Mouse (Mus musculus) liver, adult 2 months (tissue): Measurements from ENCODE around the gene Ubac2. TPM values are rescaled to one million over a fixed set of nuclear protein-coding genes. Genes with fewer than 3 reads are reported as not detected.

Source experiments
- DNase-seq: peaks from one replicate; pipeline ENCODE4 v3.0.0-alpha.2; 2011; ENCODE audit warnings: low read depth, low spot score; ENCODE audit errors: extremely low read depth
- H3K27ac ChIP-seq: fragments of 200-500 bp; replicated peaks from 2 replicates; pipeline ENCODE4 v1.5.1; 2012; ENCODE audit warnings: low read depth, mild to moderate bottlenecking, control low read depth, inconsistent platforms, low read length; ENCODE audit not compliant: insufficient read depth
- H3K27me3 ChIP-seq: fragments of 200-500 bp; 2 replicates; pipeline ENCODE4 v1.6.1; 2012; ENCODE audit warnings: mild to moderate bottlenecking, moderate library complexity, low read length, inconsistent platforms; ENCODE audit not compliant: control insufficient read depth, insufficient read depth
- H3K36me3 ChIP-seq: fragments of 200-500 bp; 2 replicates; pipeline ENCODE4 v1.6.1; 2012; ENCODE audit warnings: low read length, inconsistent platforms; ENCODE audit not compliant: control insufficient read depth, insufficient read depth
- H3K4me1 ChIP-seq: fragments of 200-500 bp; 2 replicates; pipeline ENCODE4 v1.6.1; 2011; ENCODE audit warnings: low read length; ENCODE audit not compliant: control insufficient read depth, insufficient read depth
- H3K4me3 ChIP-seq: fragments of 200-500 bp; 2 replicates; pipeline ENCODE4 v1.5.1; 2011; ENCODE audit warnings: low read depth, mild to moderate bottlenecking, control low read depth, low read length, moderate library complexity; ENCODE audit not compliant: insufficient read depth
- H3K79me2 ChIP-seq: fragments of 200-500 bp; 2 replicates; pipeline ENCODE4 v1.6.1; 2012; ENCODE audit warnings: inconsistent platforms, mild to moderate bottlenecking, low read length, moderate library complexity; ENCODE audit not compliant: control insufficient read depth, insufficient read depth
- H3K9ac ChIP-seq: fragments of 200-500 bp; 2 replicates; pipeline ENCODE4 v1.6.1; 2012; ENCODE audit warnings: low read depth, mild to moderate bottlenecking, control low read depth, inconsistent platforms, low read length
- CTCF ChIP-seq: fragments of 200-500 bp; IDR thresholded peaks from 2 replicates; pipeline ENCODE4 v1.5.1; 2011; ENCODE audit warnings: low read depth, low read length, control low read depth
- POLR2A ChIP-seq: fragments of 200-500 bp; IDR thresholded peaks from 2 replicates; pipeline ENCODE4 v1.6.1; 2011; ENCODE audit warnings: low read length, control low read depth; ENCODE audit not compliant: insufficient read depth; ENCODE audit errors: extremely low read depth
- WGBS: fragments of 180-500 bp; shearing (Covaris S2); methylation state at CpG from one replicate; pipeline ENCODE4 v1.1.7; 2018; 5-methylcytosine and 5-hydroxymethylcytosine counted together
- polyA plus RNA-seq: library from polyadenylated mRNA; depleted of rRNA; stranded (reverse); fragments of >200 nt; gene quantifications from 2 replicates; pipeline ENCODE4 v1.2.3, GENCODE M21; 2012
- total RNA-seq: library from RNA; depleted of rRNA; stranded (reverse); fragments of >200 nt; gene quantifications from 2 replicates; pipeline ENCODE4 v1.2.3, GENCODE M21; 2014

The Ubac2 gene
- total and polyA plus RNA-seq, 2 experiments: 20.3 to 49.4 TPM

- H3K4me1 ChIP-seq: no peaks in the 10 kb centered on the region
- H3K79me2 ChIP-seq: peaks cover 10% of the 10 kb centered on the region; the same call in 1 of the 2 replicates
- H3K27ac ChIP-seq: no peak overlapping the region
- no peaks in the 10 kb centered on the region for H3K27me3 ChIP-seq
- no peak overlapping the region for H3K4me3 ChIP-seq
- peaks cover 27% of the 10 kb centered on the region for H3K36me3 ChIP-seq
- TF ChIP-seq CTCF (no peak), POLR2A (no peak)
- DNase-seq: no peak
- WGBS: 53% methylated on average over 3 of the region's 3 CpGs
- H3K9ac ChIP-seq: no peak overlapping the region
Observed at GRCm38 (mm10) chr14:121904754-121905153, 26.3 kb downstream of the Ubac2 start.

- no peak overlapping the region for H3K4me3 ChIP-seq
- 0 out of 2 replicates have a peak, but pooled peaks cover 8% of the 10 kb centered on the region for H3K79me2 ChIP-seq
- TF ChIP-seq POLR2A (no peak), CTCF (no peak)
- H3K27me3 ChIP-seq: no peaks in the 10 kb centered on the region
- no peaks in the 10 kb centered on the region for H3K4me1 ChIP-seq
- no peak overlapping the region for H3K27ac ChIP-seq
- H3K9ac ChIP-seq: no peak overlapping the region
- 80% methylated on average over 8 of the region's 8 CpGs for WGBS
- DNase-seq: no peak
- peaks cover 31% of the 10 kb centered on the region for H3K36me3 ChIP-seq
Observed at GRCm38 (mm10) chr14:121906341-121906991, 28.0 kb downstream of the Ubac2 start.

GRCm38 (mm10) chr14:121906992-121907681 is 28.7 kb downstream of the Ubac2 start:
- Histone ChIP-seq H3K27me3 (no peaks in the 10 kb centered on the region), H3K4me1 (no peaks in the 10 kb centered on the region), H3K9ac (no peak overlapping the region), H3K36me3 (peaks cover 31% of the 10 kb centered on the region), H3K79me2 (0 out of 2 replicates have a peak, but pooled peaks cover 2% of the 10 kb centered on the region), H3K4me3 (no peak overlapping the region), H3K27ac (no peak overlapping the region)
- TF ChIP-seq CTCF: no peak
- TF ChIP-seq POLR2A: no peak
- WGBS: 88% methylated on average over 11 of the region's 11 CpGs
- no peak for DNase-seq

- H3K4me3 ChIP-seq: no peak overlapping the region
- peaks cover 31% of the 10 kb centered on the region for H3K36me3 ChIP-seq
- H3K27me3 ChIP-seq: no peaks in the 10 kb centered on the region
- H3K79me2 ChIP-seq: 0 out of 2 replicates have a peak, but pooled peaks cover 2% of the 10 kb centered on the region
- TF ChIP-seq CTCF (no peak), POLR2A (no peak)
- H3K9ac ChIP-seq: no peak overlapping the region
- WGBS: 98% methylated on average over 6 of the region's 6 CpGs
- no peak for DNase-seq
- H3K4me1 ChIP-seq: no peaks in the 10 kb centered on the region
- no peak overlapping the region for H3K27ac ChIP-seq
Observed at GRCm38 (mm10) chr14:121909868-121910267, 31.4 kb downstream of the Ubac2 start.

GRCm38 (mm10) chr14:121912501-121912900 is 34.1 kb downstream of the Ubac2 start:
- peaks cover 18% of the 10 kb centered on the region for H3K36me3 ChIP-seq
- no peaks in the 10 kb centered on the region for H3K27me3 ChIP-seq

More at GRCm38 (mm10) chr14:121912501-121912900, 34.1 kb downstream of the Ubac2 start:
- Histone ChIP-seq H3K27ac (no peak overlapping the region), H3K4me1 (no peaks in the 10 kb centered on the region), H3K4me3 (no peak overlapping the region), H3K9ac (no peak overlapping the region), H3K79me2 (0 out of 2 replicates have a peak, but pooled peaks cover 2% of the 10 kb centered on the region)
- no peak for DNase-seq
- TF ChIP-seq POLR2A (no peak), CTCF (no peak)
- 94% methylated on average over 7 of the region's 7 CpGs for WGBS
